Mouse (Mus musculus) cerebellum, adult (tissue): ENCODE data around the gene Brms1l.

Source experiments
- ATAC-seq: cut with Nextera tagmentation; 2 replicates; pipeline ENCODE4 v1.9.2; 2017; ENCODE audit warnings: mild to moderate bottlenecking, moderate library complexity, mixed read lengths; ENCODE audit not compliant: insufficient number of reproducible peaks, low FRiP score, low TSS enrichment

Gene Brms1l

DNA sequence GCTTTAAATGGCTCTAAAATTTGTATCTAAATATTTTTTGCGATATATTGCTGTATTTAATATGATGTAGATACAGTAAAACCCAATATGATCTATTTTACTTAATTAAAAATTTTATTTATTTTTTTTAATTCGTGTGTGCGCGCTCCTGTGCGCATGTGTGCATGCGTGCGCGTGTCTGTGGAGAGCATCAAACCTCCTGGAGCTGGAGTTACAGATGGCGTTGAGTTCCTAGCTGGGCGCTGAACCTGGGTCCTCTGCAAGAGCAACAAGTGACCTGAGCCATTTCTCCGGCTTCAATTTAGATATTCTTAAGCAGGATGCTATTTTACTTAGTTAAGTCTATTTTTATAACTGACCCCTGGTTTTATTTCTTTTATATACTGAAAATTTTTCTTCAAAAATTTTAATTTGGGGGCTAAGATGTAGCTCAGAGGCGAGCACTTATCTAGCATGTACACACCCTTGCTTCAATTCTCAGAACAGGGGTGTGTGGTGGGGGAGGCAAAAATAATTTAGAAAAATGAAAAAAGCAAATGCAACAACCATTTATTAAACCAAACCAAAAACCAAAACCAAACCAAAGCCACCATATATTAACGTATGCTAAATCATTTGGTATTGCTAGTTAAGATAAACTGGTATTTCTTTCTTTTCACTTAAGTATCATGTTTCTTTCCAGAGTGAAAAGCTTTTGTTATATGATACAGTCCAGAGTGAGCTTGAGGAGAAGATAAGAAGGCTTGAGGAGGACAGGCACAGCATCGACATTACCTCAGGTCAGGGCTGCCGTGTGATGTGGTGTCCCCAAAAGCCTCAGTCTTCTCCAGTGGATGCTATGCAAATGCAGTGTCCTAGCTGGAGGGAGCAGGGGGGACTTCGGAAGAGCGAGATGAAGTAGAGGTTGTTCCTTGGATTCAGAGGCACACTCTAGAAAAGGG lies 23.6 kb downstream of the Brms1l start:
- no peak for ATAC-seq

DNA sequence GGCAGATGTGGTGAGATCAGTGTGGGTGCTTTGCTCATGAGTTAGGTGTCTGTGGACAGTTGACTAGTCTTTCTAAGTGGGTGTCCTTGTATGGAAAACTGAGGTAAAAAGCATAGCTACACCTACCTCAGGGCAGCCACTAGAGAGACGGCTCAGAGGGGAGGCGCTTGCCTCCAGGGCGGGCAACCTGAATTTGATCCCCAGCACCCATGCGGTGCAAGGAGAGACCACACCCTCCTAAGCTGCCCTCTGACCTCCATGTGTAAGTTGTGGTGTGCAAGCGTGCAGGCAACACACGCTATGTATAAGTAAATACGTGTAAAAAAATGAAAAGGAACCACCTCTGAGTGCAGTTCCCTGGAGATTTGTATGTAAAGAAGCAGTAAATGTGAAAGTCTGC lies 24.5 kb downstream of the Brms1l start:
- no peak for ATAC-seq

DNA sequence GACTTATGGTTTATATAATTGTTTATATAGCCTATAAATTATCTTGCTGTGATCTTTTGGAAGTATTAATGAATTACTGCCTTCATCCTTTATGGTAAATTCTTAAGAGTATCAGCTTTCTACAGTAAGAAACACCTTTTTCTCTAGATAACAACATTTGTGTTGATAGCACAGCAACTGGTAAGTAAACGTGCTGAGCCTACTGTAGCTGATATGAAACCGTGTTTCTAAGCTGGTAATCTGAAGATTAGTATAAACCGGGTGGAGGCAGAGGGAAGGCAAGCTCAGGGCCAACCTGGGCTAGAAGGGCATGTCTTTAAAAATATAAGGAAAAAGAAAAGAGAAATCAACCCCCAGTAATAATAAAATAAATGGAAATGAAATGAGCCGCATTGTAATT lies 31.6 kb downstream of the Brms1l start:
- ATAC-seq, result no peak

DNA sequence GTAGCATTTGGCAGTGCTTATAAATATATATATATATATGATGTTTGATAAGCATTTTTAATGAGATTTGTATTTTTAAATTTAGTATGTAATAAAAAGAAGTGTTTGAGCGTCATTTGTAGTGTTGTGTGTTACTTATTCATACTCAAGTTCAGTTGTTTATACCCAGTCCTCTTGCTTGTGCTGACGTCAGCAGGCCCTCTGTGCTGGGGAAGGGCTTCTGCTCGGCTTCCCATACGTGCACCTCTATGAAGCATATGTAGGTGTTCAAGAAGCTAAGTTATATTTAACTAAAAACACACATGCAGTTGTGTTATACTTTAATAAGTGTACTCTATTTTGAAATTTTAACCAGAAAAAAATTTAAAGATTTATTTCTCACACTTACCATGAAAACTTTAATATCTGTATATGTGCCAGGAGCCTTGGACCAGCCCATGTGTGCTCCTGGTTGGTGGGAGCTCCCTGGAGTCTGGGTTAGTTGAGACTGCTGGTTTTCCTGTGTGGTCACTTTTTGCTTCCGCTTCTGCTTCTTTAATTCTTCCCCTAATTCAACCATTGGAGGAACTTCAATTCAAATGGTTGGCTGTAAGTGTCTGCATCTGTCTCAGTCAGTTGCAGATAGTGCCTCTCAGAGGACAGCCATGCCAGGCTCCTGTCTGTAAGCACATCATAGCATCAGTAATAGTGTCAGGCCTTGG lies 33.6 kb downstream of the Brms1l start:
- no peak for ATAC-seq

DNA sequence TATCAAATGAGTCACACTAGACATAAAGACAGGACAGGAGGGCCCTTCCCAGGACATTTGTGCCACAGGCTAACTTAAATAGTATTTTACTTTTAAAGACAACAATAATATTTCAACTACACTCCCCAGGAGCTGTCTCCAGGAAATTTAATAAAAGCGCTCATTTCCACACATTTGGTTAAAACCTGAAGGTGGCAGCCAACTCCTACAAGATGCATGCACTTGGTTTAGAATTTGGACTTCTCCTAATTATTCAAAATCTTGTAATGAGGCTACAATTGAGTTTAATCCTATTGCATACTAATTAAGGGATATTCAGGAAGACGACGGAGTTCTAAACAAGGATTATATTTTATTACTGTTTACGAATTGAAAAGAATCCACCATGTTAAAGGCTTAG lies 49.3 kb downstream of the Brms1l start:
- ATAC-seq, result no peak

DNA sequence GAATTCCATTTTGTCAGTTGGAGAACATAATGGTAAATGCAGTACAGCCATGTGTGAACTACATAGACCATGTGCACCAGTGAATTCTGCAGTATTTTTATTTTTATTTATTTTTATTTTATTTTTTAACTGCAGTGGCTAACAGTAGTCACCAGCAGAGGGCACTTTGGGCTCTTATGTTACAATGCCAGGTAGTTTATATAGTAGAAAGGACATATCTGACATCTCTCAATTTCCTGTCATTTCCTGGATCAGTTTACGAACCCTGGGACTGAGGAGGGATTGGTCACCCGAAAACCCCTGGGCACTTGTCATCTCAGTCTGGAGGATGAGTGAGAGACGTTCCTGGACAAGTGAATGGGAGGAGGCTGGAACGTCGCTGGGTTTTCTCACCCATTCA lies 52.4 kb downstream of the Brms1l start:
- no peak for ATAC-seq

DNA sequence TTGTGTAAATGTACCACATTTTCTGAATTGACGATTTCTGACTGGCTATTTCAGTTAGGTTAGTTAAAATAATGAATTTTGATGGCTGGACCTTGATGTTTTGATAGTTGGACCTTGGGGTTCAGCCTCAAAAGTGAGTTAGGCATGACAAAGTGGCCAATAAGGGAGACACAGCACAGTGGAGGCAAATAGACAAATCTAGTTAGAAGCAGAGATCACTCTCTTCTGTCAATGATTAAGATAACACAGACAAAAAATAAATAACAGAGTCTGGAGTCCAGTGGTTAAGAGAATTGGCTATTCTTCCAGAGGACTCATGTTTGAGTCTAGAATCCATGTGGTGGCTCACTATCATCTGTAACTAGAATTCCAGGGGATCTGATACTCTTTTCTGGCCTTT lies 68.7 kb downstream of the Brms1l start:
- no peak for ATAC-seq

DNA sequence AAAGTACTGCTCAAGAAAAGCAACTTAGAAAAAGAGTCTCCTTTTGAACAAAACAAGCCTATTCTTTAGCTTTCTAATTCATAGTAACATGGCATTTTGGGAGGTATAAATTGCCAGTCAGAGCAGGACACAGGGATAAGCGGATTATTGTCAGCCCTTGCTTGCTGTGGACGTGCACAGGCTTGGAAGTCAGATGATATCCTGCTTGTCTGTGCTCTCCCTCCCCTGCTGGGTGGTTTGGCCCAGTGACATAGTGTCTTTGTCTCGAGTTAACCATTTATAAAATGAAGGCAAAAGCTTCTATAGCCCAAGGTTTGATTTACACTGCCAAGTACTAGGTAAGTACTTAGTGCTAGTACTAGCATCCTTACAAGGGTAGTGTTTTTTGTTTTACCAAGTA lies 76.0 kb downstream of the Brms1l start:
- ATAC-seq, result no peak

DNA sequence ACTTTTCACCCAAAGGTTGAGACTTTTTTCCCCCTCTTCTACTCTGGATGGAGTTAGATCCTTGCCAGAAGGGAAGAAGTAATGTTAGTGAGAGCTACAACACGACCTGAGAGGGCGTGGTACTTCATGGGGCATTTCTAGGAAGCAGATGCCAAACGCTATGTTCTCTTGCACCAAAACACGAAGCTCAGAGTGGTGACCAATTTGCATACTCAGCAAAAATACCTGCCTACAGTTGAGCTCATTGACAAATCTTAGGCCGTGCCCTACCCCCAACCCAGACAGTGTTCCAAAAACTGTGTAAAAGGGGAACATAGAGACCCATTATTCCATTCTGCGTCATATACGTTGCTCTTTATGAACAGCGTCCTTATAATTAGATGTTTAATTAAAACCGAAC lies 77.1 kb downstream of the Brms1l start:
- ATAC-seq, result no peak

DNA sequence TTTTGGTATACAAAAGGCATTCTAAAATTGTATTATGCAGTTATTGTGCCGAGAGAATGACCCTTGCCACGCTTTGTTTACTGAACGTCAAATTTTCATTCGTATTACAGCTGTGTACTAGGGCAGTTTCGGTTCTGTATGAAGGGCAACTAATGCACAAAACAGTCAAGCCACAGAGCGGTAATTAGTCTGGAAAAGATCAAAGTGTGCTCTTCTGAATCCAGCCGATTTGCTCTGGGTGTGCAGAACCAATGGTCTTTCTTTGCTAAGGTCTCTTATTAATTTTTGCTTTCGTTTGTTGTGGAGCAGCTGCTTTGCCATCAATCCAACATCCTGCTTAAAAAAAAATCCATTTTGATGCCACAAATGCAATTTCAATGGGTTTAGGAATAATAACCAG lies 80.1 kb downstream of the Brms1l start:
- ATAC-seq, result no peak

DNA sequence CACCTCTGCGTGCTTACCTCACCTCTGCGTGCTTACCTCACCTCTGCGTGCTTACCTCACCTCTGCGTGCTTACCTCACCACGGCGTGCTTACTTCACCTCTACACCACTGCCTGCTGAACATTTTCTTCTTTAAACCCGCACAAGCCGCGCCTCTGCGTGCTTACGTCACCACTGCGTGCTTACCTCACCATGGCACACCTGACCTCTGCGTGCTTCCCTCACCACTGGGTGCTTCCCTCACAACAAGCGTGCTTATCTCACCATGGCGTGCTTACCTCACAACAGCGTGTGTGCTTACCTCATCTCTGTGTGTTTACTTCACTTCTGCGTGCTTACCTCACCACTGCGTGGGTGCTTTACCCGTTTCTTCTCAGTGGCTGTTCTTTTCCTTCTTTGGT lies 80.9 kb downstream of the Brms1l start:
- ATAC-seq, result no peak
